Mouse (Mus musculus): ENCODE results near the gene Ifi35. TPM values are rescaled to one million over a fixed set of nuclear protein-coding genes. Genes with fewer than 3 reads are reported as not detected.
A peak's percentile ranks its signal among the peaks of the same experiment; 100 is the strongest.
"Not testable (repeated sequence)": the region's sequence is repeated elsewhere in the genome, so short reads cannot be mapped to it uniquely, and the experiment has no call there.

The Ifi35 gene
- polyA plus RNA-seq, 1 experiment from 2014 or later: 86.4 TPM

GRCm38 (mm10) chr11:101446860-101447259, 1.3 kb upstream of the Ifi35 start:
- DNase-seq (ENCODE audit: low spot score): not testable (repeated sequence)

GRCm38 (mm10) chr11:101447786-101448185, 421 bp upstream of the Ifi35 start:
- DNase-seq (ENCODE audit: low spot score): peak; percentile 56

- DNase-seq (ENCODE audit: low spot score): no peak
Observed at GRCm38 (mm10) chr11:101448899-101449298, 692 bp downstream of the Ifi35 start.

- not testable (repeated sequence) for DNase-seq (ENCODE audit: low spot score)
Observed at GRCm38 (mm10) chr11:101449596-101449995, 1.4 kb downstream of the Ifi35 start.

- peak; percentile 29 for DNase-seq (ENCODE audit: low spot score)
Observed at GRCm38 (mm10) chr11:101450394-101450793, 2.2 kb downstream of the Ifi35 start.

GRCm38 (mm10) chr11:101451536-101451935, 3.3 kb downstream of the Ifi35 start:
- no peak for DNase-seq (ENCODE audit: low spot score)

- DNase-seq (ENCODE audit: low spot score): no peak
Observed at GRCm38 (mm10) chr11:101452093-101452774, 4.0 kb downstream of the Ifi35 start.

GRCm38 (mm10) chr11:101454702-101455101, 6.5 kb downstream of the Ifi35 start:
- DNase-seq (ENCODE audit: low spot score): no peak

- DNase-seq (ENCODE audit: low spot score): no peak
Observed at GRCm38 (mm10) chr11:101455627-101456026, 7.4 kb downstream of the Ifi35 start.

- no peak for DNase-seq (ENCODE audit: low spot score)
Observed at GRCm38 (mm10) chr11:101457631-101458030, 9.4 kb downstream of the Ifi35 start.

GRCm38 (mm10) chr11:101458217-101458616, 10.0 kb downstream of the Ifi35 start:
- DNase-seq (ENCODE audit: low spot score): no peak

- no peak for DNase-seq (ENCODE audit: low spot score)
Observed at GRCm38 (mm10) chr11:101459716-101460115, 11.5 kb downstream of the Ifi35 start.

GRCm38 (mm10) chr11:101460321-101460720, 12.1 kb downstream of the Ifi35 start:
- DNase-seq (ENCODE audit: low spot score): no peak

GRCm38 (mm10) chr11:101462141-101462540, 13.9 kb downstream of the Ifi35 start:
- no peak for DNase-seq (ENCODE audit: low spot score)

- DNase-seq (ENCODE audit: low spot score): no peak
Observed at GRCm38 (mm10) chr11:101462583-101463440, 14.6 kb downstream of the Ifi35 start.

- peak; percentile 38 for DNase-seq (ENCODE audit: low spot score)
Observed at GRCm38 (mm10) chr11:101464211-101465100, 16.2 kb downstream of the Ifi35 start, which contains the start of gene Rnd2. Gene Rnd2, plus strand, starts transcription at chr11:101464999.

GRCm38 (mm10) chr11:101465101-101465868, 17.1 kb downstream of the Ifi35 start:
- DNase-seq (ENCODE audit: low spot score): peak; percentile 59

GRCm38 (mm10) chr11:101465869-101466551, 17.8 kb downstream of the Ifi35 start, which contains the start of gene Vat1:
Gene Vat1, minus strand, starts transcription at chr11:101466230.
- peak; percentile 69 for DNase-seq (ENCODE audit: low spot score)

- not testable (repeated sequence) for DNase-seq (ENCODE audit: low spot score)
Observed at GRCm38 (mm10) chr11:101466552-101466950, 18.3 kb downstream of the Ifi35 start.

Data from thymus, postnatal 0 days (tissue).